Mouse (Mus musculus): ENCODE data around the gene Gm9639. TPM values are rescaled to one million over a fixed set of nuclear protein-coding genes. Genes with fewer than 3 reads are reported as not detected.
"Not testable (repeated sequence)": the region's sequence is repeated elsewhere in the genome, so short reads cannot be mapped to it uniquely, and the experiment has no call there.

The Gm9639 gene
- polyA plus RNA-seq, 1 experiment from 2014 or later = not detected

- H3K4me1 ChIP-seq (ENCODE audit: control insufficient read depth, insufficient read depth, low read length) = 0 out of 2 replicates have a peak, but pooled peaks cover under 1% of the 10 kb centered on the region
- H3K4me2 ChIP-seq = no peak overlapping the region
- DNase-seq (ENCODE audit: low spot score, missing footprints) (peak; percentile 35), ATAC-seq (ENCODE audit: low FRiP score) (no peak)
- H3K4me3 ChIP-seq (ENCODE audit: low read depth, low read length) = no peak overlapping the region
- no peak overlapping the region for H3K27ac ChIP-seq (ENCODE audit: low read depth, low read length)
- no peaks in the 10 kb centered on the region for H3K36me3 ChIP-seq (ENCODE audit: control insufficient read depth, insufficient read depth, low read length)
- H3K27me3 ChIP-seq (ENCODE audit: control insufficient read depth, insufficient read depth, low read length) = no peaks in the 10 kb centered on the region
- no peaks in the 10 kb centered on the region for H3K9me3 ChIP-seq (ENCODE audit: control insufficient read depth, low read length)
- WGBS = 81% methylated on average over 3 of the region's 3 CpGs
- no peak overlapping the region for H3K9ac ChIP-seq (ENCODE audit: low read length)
Measured at GRCm38 (mm10) chr10:77804095-77804494, 9.2 kb upstream of the Gm9639 start.

DNA sequence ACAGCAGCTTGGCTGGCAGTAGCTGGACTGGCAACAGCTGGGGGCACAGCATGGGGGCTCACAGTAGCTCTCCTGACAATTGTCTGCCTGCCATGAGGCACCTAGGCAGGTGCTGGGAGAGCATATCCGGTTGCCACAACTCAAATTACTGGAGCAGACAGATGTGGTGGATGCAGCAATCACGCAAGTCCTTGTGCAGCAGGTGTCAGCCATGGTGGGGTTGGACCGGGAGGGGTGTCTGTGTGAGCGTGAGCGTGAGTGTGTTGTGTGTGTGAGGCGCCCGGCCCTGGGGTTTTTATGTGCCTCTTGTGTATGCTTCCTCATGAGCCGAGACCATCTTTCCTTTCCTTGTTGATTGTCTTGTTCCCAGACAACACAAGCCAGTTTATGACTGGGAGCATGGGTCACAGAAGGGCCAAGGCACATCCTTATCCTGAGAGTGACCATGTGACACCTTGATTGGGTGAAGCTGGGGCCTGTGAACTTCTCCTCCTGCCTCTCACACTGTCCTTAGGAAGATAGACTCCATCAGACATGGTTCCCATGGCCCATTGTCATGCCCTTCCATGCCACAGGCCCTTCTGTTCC lies 4.1 kb upstream of the Gm9639 start, which contains the start of gene Gm19668:
Gene Gm19668 (minus strand): TSS at position 213 of the 588 bp plus-strand sequence.
- no peaks in the 10 kb centered on the region for H3K9me3 ChIP-seq (ENCODE audit: control insufficient read depth, low read length)
- WGBS = 65% methylated on average over 8 of the region's 8 CpGs
- H3K27ac ChIP-seq (ENCODE audit: low read depth, low read length) = no peak within 1 kb of the TSS
- no peak within 1 kb of the TSS for H3K4me2 ChIP-seq
- DNase-seq (ENCODE audit: low spot score, missing footprints) (peak; percentile 79), ATAC-seq (ENCODE audit: low FRiP score) (no peak)
- no peak within 1 kb of the TSS for H3K9ac ChIP-seq (ENCODE audit: low read length)
- no peak within 1 kb of the TSS for H3K4me3 ChIP-seq (ENCODE audit: low read depth, low read length)
- no peaks in the 10 kb centered on the region for H3K36me3 ChIP-seq (ENCODE audit: control insufficient read depth, insufficient read depth, low read length)
- H3K4me1 ChIP-seq (ENCODE audit: control insufficient read depth, insufficient read depth, low read length) = peaks cover 2% of the 10 kb centered on the region; the same call in 1 of the 2 replicates
- H3K27me3 ChIP-seq (ENCODE audit: control insufficient read depth, insufficient read depth, low read length) = no peaks in the 10 kb centered on the region

GRCm38 (mm10) chr10:77798164-77798920 lies 3.5 kb upstream of the Gm9639 start:
- DNase-seq (ENCODE audit: low spot score, missing footprints) = peak; percentile 81
- not testable (repeated sequence) for H3K27me3 ChIP-seq (ENCODE audit: control insufficient read depth, insufficient read depth, low read length); H3K27ac ChIP-seq (ENCODE audit: low read depth, low read length); ATAC-seq (ENCODE audit: low FRiP score); H3K36me3 ChIP-seq (ENCODE audit: control insufficient read depth, insufficient read depth, low read length); H3K9me3 ChIP-seq (ENCODE audit: control insufficient read depth, low read length); H3K9ac ChIP-seq (ENCODE audit: low read length); H3K4me1 ChIP-seq (ENCODE audit: control insufficient read depth, insufficient read depth, low read length); H3K4me3 ChIP-seq (ENCODE audit: low read depth, low read length); H3K4me2 ChIP-seq
- WGBS = 31% methylated on average over 3 of the region's 3 CpGs

GRCm38 (mm10) chr10:77797677-77798076 lies 2.8 kb upstream of the Gm9639 start:
- Histone ChIP-seq H3K27me3 (ENCODE audit: control insufficient read depth, insufficient read depth, low read length) (no peaks in the 10 kb centered on the region), H3K9ac (ENCODE audit: low read length) (no peak overlapping the region), H3K9me3 (ENCODE audit: control insufficient read depth, low read length) (no peaks in the 10 kb centered on the region), H3K4me3 (ENCODE audit: low read depth, low read length) (no peak overlapping the region), H3K4me1 (ENCODE audit: control insufficient read depth, insufficient read depth, low read length) (peaks cover 2% of the 10 kb centered on the region; the same call in 1 of the 2 replicates), H3K27ac (ENCODE audit: low read depth, low read length) (no peak overlapping the region), H3K4me2 (no peak overlapping the region), H3K36me3 (ENCODE audit: control insufficient read depth, insufficient read depth, low read length) (no peaks in the 10 kb centered on the region)
- DNase-seq (ENCODE audit: low spot score, missing footprints) = peak; percentile 85
- WGBS = 19% methylated on average over 3 of the region's 3 CpGs
- ATAC-seq (ENCODE audit: low FRiP score) = no peak

DNA sequence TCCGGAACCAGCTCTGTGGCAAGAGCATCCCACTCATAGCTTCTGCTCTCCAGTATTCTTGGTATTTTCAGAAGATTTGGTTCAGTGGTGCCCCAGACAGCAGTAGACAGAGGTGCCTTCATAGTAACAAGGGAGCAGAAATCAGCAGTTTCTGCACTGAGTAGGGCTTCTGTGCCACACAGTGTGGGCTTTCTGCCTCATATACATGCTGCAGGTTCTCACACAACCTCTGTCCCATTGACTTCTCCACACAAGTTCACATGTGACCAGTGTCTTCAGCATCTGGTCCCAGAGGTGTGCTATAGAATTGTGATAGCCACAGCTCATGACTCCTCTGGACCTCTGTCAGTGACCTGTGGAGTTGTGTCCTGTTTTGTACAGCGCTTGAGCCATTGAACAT lies 6.3 kb downstream of the Gm9639 start:
- Histone ChIP-seq H3K27me3 (ENCODE audit: control insufficient read depth, insufficient read depth, low read length) (no peaks in the 10 kb centered on the region), H3K9ac (ENCODE audit: low read length) (no peak overlapping the region), H3K36me3 (ENCODE audit: control insufficient read depth, insufficient read depth, low read length) (no peaks in the 10 kb centered on the region), H3K4me1 (ENCODE audit: control insufficient read depth, insufficient read depth, low read length) (no peaks in the 10 kb centered on the region), H3K27ac (ENCODE audit: low read depth, low read length) (no peak overlapping the region), H3K4me2 (no peak overlapping the region), H3K9me3 (ENCODE audit: control insufficient read depth, low read length) (no peaks in the 10 kb centered on the region), H3K4me3 (ENCODE audit: low read depth, low read length) (no peak overlapping the region)
- DNase-seq (ENCODE audit: low spot score, missing footprints) (peak; percentile 76), ATAC-seq (ENCODE audit: low FRiP score) (no peak)
- WGBS = 88% methylated on average over 2 of the region's 2 CpGs

GRCm38 (mm10) chr10:77787876-77788275 lies 7.0 kb downstream of the Gm9639 start, which contains the start of gene Gm7137:
Gene Gm7137, minus strand, starts transcription at chr10:77788200.
- ATAC-seq (ENCODE audit: low FRiP score); H3K4me3 ChIP-seq (ENCODE audit: low read depth, low read length); H3K36me3 ChIP-seq (ENCODE audit: control insufficient read depth, insufficient read depth, low read length); H3K4me2 ChIP-seq; H3K9me3 ChIP-seq (ENCODE audit: control insufficient read depth, low read length); H3K27ac ChIP-seq (ENCODE audit: low read depth, low read length); DNase-seq (ENCODE audit: low spot score, missing footprints); H3K9ac ChIP-seq (ENCODE audit: low read length); H3K4me1 ChIP-seq (ENCODE audit: control insufficient read depth, insufficient read depth, low read length); H3K27me3 ChIP-seq (ENCODE audit: control insufficient read depth, insufficient read depth, low read length): not testable (repeated sequence)
- no CpG with 5 or more reads among the region's 1 CpGs for WGBS

DNA sequence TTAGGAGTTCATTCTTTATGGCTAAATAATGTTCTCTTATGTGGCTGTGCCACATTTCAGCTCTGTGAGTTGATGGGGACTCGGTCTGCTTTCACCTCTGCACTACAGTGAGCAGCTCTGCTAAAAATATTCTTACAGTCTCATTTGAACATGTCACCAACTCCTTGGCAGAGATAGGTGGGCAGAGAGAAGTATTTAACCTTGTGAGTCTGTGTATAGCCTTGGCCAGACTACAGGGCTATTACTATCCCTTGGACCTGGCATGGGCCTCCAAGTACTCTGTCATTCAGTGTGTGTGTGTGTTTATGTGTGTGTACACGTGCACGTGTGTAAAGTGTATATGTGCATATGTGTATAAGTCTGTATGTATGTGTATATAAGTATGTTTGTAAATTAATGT lies 11.5 kb downstream of the Gm9639 start:
- WGBS = 100% methylated on average over 1 of the region's 3 CpGs
- not testable (repeated sequence) for ATAC-seq (ENCODE audit: low FRiP score)

DNA sequence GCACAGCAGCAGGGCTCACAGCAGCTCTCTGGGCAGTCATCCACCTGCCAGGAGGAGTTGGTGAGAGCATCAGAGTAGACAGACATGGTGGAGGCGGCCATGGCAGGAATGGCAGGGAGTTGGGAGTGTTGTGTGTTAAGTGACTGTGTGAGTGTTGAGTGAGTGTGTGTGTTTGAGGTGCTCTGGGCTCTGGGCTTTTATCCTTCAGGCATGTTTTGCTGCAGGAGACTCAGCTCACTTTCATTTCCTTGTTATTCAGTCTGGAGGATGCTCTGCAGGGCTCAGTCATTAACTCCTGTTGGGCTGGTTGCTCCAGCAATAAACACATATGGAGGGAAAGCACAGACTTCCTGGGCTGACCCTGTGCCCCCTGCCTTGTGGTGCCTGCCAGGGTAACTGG lies 12.4 kb downstream of the Gm9639 start, which contains the start of gene Gm3250:
Gene Gm3250 (minus strand): TSS at position 101 of the 400 bp plus-strand sequence.
- H3K27ac ChIP-seq (ENCODE audit: low read depth, low read length); ATAC-seq (ENCODE audit: low FRiP score); DNase-seq (ENCODE audit: low spot score, missing footprints); H3K27me3 ChIP-seq (ENCODE audit: control insufficient read depth, insufficient read depth, low read length); H3K9ac ChIP-seq (ENCODE audit: low read length); H3K4me1 ChIP-seq (ENCODE audit: control insufficient read depth, insufficient read depth, low read length); H3K36me3 ChIP-seq (ENCODE audit: control insufficient read depth, insufficient read depth, low read length); H3K4me2 ChIP-seq; H3K9me3 ChIP-seq (ENCODE audit: control insufficient read depth, low read length); H3K4me3 ChIP-seq (ENCODE audit: low read depth, low read length): not testable (repeated sequence)
- WGBS = no CpG with 5 or more reads among the region's 1 CpGs

More for the DNA sequence above, 11.5 kb downstream of the Gm9639 start:
- not testable (repeated sequence) for H3K4me3 ChIP-seq (ENCODE audit: low read depth, low read length); H3K4me2 ChIP-seq; H3K4me1 ChIP-seq (ENCODE audit: control insufficient read depth, insufficient read depth, low read length); H3K27ac ChIP-seq (ENCODE audit: low read depth, low read length); DNase-seq (ENCODE audit: low spot score, missing footprints); H3K9ac ChIP-seq (ENCODE audit: low read length); H3K27me3 ChIP-seq (ENCODE audit: control insufficient read depth, insufficient read depth, low read length); H3K36me3 ChIP-seq (ENCODE audit: control insufficient read depth, insufficient read depth, low read length); H3K9me3 ChIP-seq (ENCODE audit: control insufficient read depth, low read length)

DNA sequence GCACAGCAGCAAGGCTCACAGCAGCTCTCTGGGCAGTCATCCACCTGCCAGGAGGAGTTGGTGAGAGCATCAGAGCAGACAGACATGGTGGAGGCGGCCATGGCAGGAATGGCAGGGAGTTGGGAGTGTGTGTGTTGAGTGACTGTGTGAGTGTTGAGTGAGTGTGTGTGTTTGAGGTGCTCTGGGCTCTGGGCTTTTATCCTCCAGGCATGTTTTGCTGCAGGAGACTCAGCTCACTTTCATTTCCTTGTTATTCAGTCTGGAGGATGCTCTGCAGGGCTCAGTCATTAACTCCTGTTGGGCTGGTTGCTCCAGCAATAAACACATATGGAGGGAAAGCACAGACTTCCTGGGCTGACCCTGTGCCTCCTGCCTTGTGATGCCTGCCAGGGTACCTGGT lies 18.0 kb downstream of the Gm9639 start, which contains the start of gene Gm7138:
Gene Gm7138 (minus strand): TSS at position 101 of the 400 bp plus-strand sequence.
- WGBS = 62% methylated on average over 1 of the region's 1 CpGs
- H3K9me3 ChIP-seq (ENCODE audit: control insufficient read depth, low read length); H3K9ac ChIP-seq (ENCODE audit: low read length); H3K4me2 ChIP-seq; H3K27ac ChIP-seq (ENCODE audit: low read depth, low read length); ATAC-seq (ENCODE audit: low FRiP score); H3K36me3 ChIP-seq (ENCODE audit: control insufficient read depth, insufficient read depth, low read length); H3K4me1 ChIP-seq (ENCODE audit: control insufficient read depth, insufficient read depth, low read length); H3K27me3 ChIP-seq (ENCODE audit: control insufficient read depth, insufficient read depth, low read length); H3K4me3 ChIP-seq (ENCODE audit: low read depth, low read length); DNase-seq (ENCODE audit: low spot score, missing footprints): not testable (repeated sequence)

Measured in midbrain, embryonic 11.5 days (tissue).